Mouse (Mus musculus): ENCODE data around the gene Apip.

Apip gene

GRCm38 (mm10) chr2:103102595-103102994, 29.1 kb downstream of the Apip start:
- no peak for DNase-seq

DNA sequence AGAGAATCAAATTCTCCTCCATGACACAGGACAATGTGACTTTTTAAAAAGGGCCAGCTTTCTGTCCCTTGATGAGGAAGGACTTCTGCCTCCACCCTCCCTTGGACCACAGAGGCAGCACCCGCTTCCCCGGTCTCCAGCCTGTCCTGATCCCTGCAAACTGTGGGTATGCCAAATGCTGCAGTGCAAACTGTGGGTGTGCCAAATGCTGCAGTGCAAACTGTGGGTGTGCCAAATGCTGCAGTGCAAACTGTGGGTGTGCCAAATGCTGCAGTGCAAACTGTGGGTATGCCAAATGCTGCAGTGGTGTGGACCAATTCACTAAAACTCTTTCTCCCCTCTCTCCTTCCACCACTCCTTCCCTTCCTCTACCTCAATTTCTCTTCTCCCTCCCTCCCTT, 32.7 kb downstream of the Apip start:
- DNase-seq: no peak

DNA sequence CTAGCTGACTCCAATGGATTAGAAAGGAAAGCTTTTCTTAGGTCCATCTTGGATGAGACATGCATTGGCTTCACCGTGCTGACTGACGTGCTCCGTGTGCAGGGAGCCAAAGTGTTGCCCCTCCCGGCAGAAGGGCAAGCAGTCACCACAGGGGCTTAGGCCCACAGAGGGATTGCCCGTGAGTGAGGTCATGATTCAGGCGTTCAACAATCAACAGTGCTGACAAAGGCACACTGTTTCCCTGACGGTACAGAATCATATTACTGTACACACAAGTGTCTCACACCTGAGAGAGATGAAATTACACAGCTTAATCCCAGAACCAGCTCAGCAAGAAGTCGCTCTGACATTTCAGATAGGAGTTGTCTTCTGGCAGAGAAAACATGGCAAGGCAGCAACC, 38.2 kb downstream of the Apip start:
- DNase-seq: no peak

DNA sequence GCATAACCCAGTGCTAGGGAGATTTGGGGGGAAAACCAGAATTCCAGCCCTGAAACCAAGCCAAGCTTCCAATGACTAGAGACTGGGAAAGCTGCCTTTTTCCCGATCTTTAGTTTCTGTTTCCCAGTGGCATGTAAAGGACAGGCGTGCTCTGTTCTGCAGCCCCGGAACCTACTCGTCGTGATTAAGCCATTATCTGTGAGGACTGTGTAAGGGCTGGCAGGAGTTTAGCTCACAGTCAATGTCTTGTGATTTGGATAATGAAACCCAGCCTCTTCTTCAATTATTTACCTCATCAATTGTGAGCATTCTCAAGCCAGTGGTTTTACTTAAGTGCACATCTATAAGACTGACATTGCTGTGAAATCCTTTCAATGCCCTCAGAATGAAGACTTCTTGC, 43.7 kb downstream of the Apip start:
- no peak for DNase-seq

GRCm38 (mm10) chr2:103118324-103119196, 45.1 kb downstream of the Apip start:
- no peak for DNase-seq

DNA sequence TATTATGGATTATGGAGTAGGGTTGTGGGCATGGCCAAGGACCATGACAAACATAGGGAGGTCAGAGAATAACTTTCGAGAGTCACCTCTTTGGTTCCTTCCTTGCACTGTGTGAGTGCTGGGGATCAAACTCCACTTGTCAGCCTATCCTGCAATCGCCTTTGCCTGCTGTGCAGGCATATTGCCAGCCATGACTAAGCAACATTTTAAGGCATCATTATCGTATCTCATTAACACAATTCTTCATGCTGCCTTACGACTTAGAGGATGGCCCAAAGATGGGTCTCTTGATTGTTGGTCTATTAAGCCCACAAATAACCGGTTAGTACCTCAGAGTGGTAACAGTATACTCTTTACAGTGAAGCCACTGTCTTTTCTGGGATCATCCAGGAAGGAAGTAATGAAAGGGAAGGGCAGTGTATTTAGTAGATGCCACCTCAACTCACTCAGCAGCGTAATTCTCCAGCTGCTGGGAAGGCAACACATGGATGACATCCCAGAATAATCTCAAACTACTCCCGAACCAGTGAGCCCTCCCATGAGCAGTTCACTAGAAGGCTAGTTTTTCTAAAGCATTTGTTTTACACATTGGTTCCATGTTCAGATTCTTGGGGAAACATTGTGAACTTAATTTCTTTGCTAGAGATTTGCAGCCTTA, 45.9 kb downstream of the Apip start:
- no peak for DNase-seq

DNA sequence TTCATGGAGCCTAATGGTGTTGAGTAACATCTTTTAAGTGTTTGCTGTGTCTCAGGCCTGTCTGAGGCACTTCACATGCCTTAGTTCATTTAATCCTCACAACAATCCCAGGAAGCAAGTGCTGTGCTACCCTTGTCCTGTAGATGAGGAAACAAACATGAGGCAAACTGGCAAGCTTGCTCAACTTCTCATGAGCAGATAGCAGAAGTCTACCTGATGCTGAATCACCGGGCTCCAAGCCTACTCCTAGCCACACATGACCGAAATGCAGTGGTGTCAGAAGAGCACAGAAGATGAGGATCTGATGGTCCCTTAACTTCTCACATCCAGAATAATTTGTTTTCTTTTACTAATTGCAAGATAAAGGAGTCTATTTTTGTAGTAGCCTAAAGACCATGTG, 56.2 kb downstream of the Apip start:
- no peak for DNase-seq

DNA sequence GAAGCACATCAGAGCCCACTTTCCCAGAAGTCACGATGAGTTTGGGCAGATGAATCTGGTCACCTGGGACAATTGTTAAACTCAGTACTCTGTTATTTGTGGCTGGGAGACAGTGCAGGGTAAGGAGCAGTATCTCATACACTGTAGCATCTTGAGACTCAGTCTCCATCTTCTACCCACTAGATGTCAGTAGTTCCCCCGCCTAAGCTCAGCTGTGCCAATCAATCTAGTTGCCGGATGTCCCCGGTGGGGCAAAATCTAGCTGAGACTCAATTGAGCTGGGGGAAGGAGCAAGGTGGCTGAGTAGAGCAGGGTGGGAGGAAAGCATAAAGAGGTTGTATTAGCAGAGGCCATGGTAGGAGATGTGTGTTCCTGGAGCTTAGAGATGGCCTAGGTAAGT, 57.7 kb downstream of the Apip start:
- no peak for DNase-seq

DNA sequence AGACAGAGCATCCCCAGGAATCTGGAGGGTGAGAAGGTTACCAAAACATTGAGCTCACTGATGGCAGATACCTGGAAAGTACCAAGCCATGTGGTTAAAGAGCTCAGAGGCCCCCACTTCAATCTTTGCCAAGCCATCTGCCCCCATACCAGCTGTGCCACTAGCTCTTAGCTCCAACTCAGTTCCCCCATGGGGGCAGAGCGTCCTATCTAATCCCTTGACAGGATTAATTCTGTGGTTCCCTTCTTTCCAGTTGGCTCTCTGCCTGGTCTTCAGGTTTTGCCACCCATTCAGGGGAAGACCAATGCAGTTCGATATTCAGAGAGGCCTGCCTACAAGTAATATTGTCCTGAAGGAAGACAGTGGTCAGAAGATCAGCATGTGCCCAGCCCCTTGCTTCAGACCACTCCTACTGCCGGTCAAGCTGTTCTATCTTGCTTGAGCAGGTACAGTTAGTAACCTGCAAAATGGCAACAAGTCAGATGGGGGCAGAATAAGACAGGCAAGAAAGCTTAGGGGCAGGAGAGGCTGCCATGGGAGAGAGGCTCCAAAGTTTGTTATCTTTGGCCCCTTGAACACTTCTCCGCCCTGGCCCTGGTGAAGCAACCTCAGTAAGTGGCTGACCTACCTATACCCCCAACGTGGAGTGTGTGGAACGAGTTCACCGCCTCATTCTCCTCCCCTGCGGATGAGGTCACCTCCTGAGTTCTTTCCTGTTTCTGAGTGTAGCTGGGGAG, 65.2 kb downstream of the Apip start:
- DNase-seq: peak; percentile 61 to 80
